21 mouse cellular contexts compared by ENCODE assay signal in the genomic region with DNA sequence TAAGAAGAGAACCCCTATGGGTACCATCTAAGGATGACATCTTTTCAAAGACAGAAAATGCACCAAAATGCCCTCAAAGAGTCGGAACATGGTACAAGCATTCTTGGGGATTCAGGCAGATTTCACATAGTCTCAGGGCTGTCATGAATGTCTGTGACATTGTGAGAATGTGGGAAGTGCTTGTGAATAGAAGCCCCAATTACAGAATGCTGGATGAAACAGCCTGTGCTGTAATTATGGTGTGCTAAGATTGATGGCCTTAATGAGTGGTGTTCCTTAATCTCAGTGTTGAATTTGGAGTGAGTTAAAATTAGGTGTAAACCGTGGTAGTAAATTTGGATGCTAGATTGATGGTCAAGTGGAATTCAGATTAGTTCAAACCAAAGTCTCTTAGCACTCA.
DNase-seq lines count a peak whose midpoint lies in the region; ATAC-seq and TF ChIP-seq lines count a peak whose summit lies in the region.
"Had no signal": no experiment of that assay in that cellular context is flagged by ENCODE, and none has a peak within 500 bp of the region (broad histone marks: within the 10 kb centered on the region; RNA-seq: fewer than 3 reads in every experiment).

No protein-coding gene starts in this region.

- ATAC-seq in forebrain, embryonic 14.5 days = no peak; the same call in 1 of the 2 replicates
- ATAC-seq in forebrain, embryonic 15.5 days (replicated peaks) = no peak
- peak; percentile 38; the same call in 1 of the 2 replicates for ATAC-seq in forebrain, postnatal 0 days
- ATAC-seq in forebrain, embryonic 12.5 days (ENCODE audit: low FRiP score) = no peak

- H3K4me1 ChIP-seq in forebrain, embryonic 14.5 days (ENCODE audit: control insufficient read depth, insufficient read depth, low read length) = no peaks in the 10 kb centered on the region
- H3K4me1 ChIP-seq in forebrain, embryonic 15.5 days = no peaks in the 10 kb centered on the region
- no peaks in the 10 kb centered on the region for H3K4me1 ChIP-seq in forebrain, postnatal 0 days (ENCODE audit: insufficient read depth)
- no peaks in the 10 kb centered on the region; the same call in 1 of the 2 replicates for H3K4me1 ChIP-seq in forebrain, embryonic 12.5 days
- H3K4me1 ChIP-seq: embryonic facial prominence, embryonic 13.5 days; embryonic facial prominence, embryonic 15.5 days had no signal

- no peak overlapping the region for H3K4me2 ChIP-seq in forebrain, embryonic 14.5 days (ENCODE audit: low read length)
- no peak overlapping the region for H3K4me2 ChIP-seq in forebrain, embryonic 15.5 days (replicated peaks)
- H3K4me2 ChIP-seq in forebrain, postnatal 0 days (ENCODE audit: low read depth) = no peak overlapping the region
- no peak overlapping the region for H3K4me2 ChIP-seq in forebrain, embryonic 12.5 days
- H3K4me2 ChIP-seq: embryonic facial prominence, embryonic 13.5 days; embryonic facial prominence, embryonic 15.5 days had no signal

- peak; percentile 45 for DNase-seq in forebrain, embryonic 14.5 days (ENCODE audit: low spot score)
- DNase-seq in forebrain, postnatal 0 days = no peak
- peak; percentile 53 for DNase-seq in brain, adult 2 months (ENCODE audit: low read depth, low spot score)
- peak; percentile 61 for DNase-seq in brain, embryonic 14.5 days (ENCODE audit: low read depth)
- DNase-seq in spleen, postnatal 14 days (ENCODE audit: low spot score in 2 of 2) = no peak
- DNase-seq: adrenal gland, adult 2 months; adrenal gland, postnatal 10 days; adrenal gland, postnatal 25 days; cerebellum, adult 11 months; cerebellum, adult 18-20 months; cerebellum, adult 8-10 months; cerebellum, adult 9-11 months; cerebellum, postnatal 14 days; cerebellum, postnatal 36 days; embryo, embryonic 11 days; gastrocnemius, adult 2 months had no signal

- H3K36me3 ChIP-seq in forebrain, embryonic 14.5 days (ENCODE audit: control insufficient read depth, insufficient read depth, low read length) = no peaks in the 10 kb centered on the region
- H3K36me3 ChIP-seq in forebrain, embryonic 15.5 days = no peaks in the 10 kb centered on the region
- H3K36me3 ChIP-seq in forebrain, postnatal 0 days (ENCODE audit: insufficient read depth) = no peaks in the 10 kb centered on the region
- no peaks in the 10 kb centered on the region for H3K36me3 ChIP-seq in forebrain, embryonic 12.5 days (replicated peaks)
- H3K36me3 ChIP-seq: embryonic facial prominence, embryonic 13.5 days; embryonic facial prominence, embryonic 15.5 days had no signal

- TF ChIP-seq POLR2A in brain, embryonic 14.5 days (IDR thresholded peaks at IDR 0.05; ENCODE audit: borderline replicate concordance, extremely low read depth, insufficient read depth, insufficient read length, poor library complexity, severe bottlenecking) = no peak

- no peak overlapping the region for H3K4me3 ChIP-seq in forebrain, embryonic 14.5 days (ENCODE audit: low read depth, low read length)
- no peak overlapping the region for H3K4me3 ChIP-seq in forebrain, embryonic 15.5 days
- no peak overlapping the region for H3K4me3 ChIP-seq in forebrain, postnatal 0 days (ENCODE audit: low read depth, low read length)
- H3K4me3 ChIP-seq in forebrain, embryonic 12.5 days (replicated peaks) = no peak overlapping the region
- H3K4me3 ChIP-seq: embryonic facial prominence, embryonic 13.5 days; embryonic facial prominence, embryonic 15.5 days; erythroblast, embryonic 14.5 days; gastrocnemius, adult 2 months had no signal

- no peaks in the 10 kb centered on the region for H3K9me3 ChIP-seq in forebrain, embryonic 14.5 days (replicated peaks; ENCODE audit: control insufficient read depth, low read length)
- H3K9me3 ChIP-seq in forebrain, embryonic 15.5 days = no peaks in the 10 kb centered on the region
- no peaks in the 10 kb centered on the region for H3K9me3 ChIP-seq in forebrain, postnatal 0 days (ENCODE audit: low read length)
- H3K9me3 ChIP-seq in forebrain, embryonic 12.5 days = no peaks in the 10 kb centered on the region
- H3K9me3 ChIP-seq: embryonic facial prominence, embryonic 13.5 days; embryonic facial prominence, embryonic 15.5 days had no signal

- H3K27me3 ChIP-seq in forebrain, embryonic 14.5 days (replicated peaks; ENCODE audit: control insufficient read depth, insufficient read depth, low read length) = no peaks in the 10 kb centered on the region
- no peaks in the 10 kb centered on the region for H3K27me3 ChIP-seq in forebrain, embryonic 15.5 days
- H3K27me3 ChIP-seq in forebrain, postnatal 0 days (ENCODE audit: insufficient read depth, low read length) = no peaks in the 10 kb centered on the region
- no peaks in the 10 kb centered on the region for H3K27me3 ChIP-seq in forebrain, embryonic 12.5 days
- H3K27me3 ChIP-seq: embryonic facial prominence, embryonic 13.5 days; embryonic facial prominence, embryonic 15.5 days had no signal

- TF ChIP-seq CTCF in forebrain, postnatal 0 days (IDR thresholded peaks at IDR 0.05; ENCODE audit: low read depth) = no peak
- no peak for TF ChIP-seq CTCF in brain, embryonic 14.5 days (IDR thresholded peaks at IDR 0.05; ENCODE audit: borderline replicate concordance, extremely low read depth, insufficient read depth, insufficient read length)

- H3K27ac ChIP-seq in forebrain, embryonic 14.5 days (ENCODE audit: low read depth, low read length) = no peak overlapping the region
- H3K27ac ChIP-seq in forebrain, embryonic 15.5 days (replicated peaks) = no peak overlapping the region
- H3K27ac ChIP-seq in forebrain, postnatal 0 days (ENCODE audit: low read depth, low read length) = no peak overlapping the region
- H3K27ac ChIP-seq in forebrain, embryonic 12.5 days = no peak overlapping the region
- H3K27ac ChIP-seq: embryonic facial prominence, embryonic 13.5 days; embryonic facial prominence, embryonic 15.5 days; gastrocnemius, adult 2 months had no signal

- H3K9ac ChIP-seq in forebrain, embryonic 14.5 days (ENCODE audit: low read length) = no peak overlapping the region
- H3K9ac ChIP-seq in forebrain, embryonic 15.5 days (replicated peaks) = no peak overlapping the region
- H3K9ac ChIP-seq in forebrain, postnatal 0 days = no peak overlapping the region
- no peak overlapping the region for H3K9ac ChIP-seq in forebrain, embryonic 12.5 days
- H3K9ac ChIP-seq: embryonic facial prominence, embryonic 13.5 days; embryonic facial prominence, embryonic 15.5 days had no signal

- WGBS in forebrain, embryonic 14.5 days = 29% methylated on average over 2 of the region's 2 CpGs
- WGBS in forebrain, embryonic 15.5 days = 34% methylated on average over 2 of the region's 2 CpGs
- 40% methylated on average over 2 of the region's 2 CpGs for WGBS in forebrain, postnatal 0 days
- WGBS in forebrain, embryonic 12.5 days = 53% methylated on average over 2 of the region's 2 CpGs

Comparison
In these comparisons a context has a peak if more than half of its experiments do, and no peak if none do; other contexts are left out.
1. DNase-seq: peak in forebrain, embryonic 14.5 days (single experiment), brain, adult 2 months (single experiment) and brain, embryonic 14.5 days (single experiment); none in forebrain, postnatal 0 days (single experiment) and spleen, postnatal 14 days (0 of 2).